19 mouse cellular contexts compared by ENCODE assay signal in genomic region chr5:118944256-118944655, GRCm38 (mm10).
DNase-seq lines count a peak whose midpoint lies in the region; ATAC-seq and TF ChIP-seq lines count a peak whose summit lies in the region.
"Had no signal": no experiment of that assay in that cellular context is flagged by ENCODE, and none has a peak within 500 bp of the region (broad histone marks: within the 10 kb centered on the region; RNA-seq: fewer than 3 reads in every experiment).

No protein-coding gene starts in this region.

- ATAC-seq in forebrain, postnatal 0 days: peak; percentile 32; the same call in 1 of the 2 replicates
- ATAC-seq in forebrain, embryonic 11.5 days (replicated peaks; ENCODE audit: low FRiP score): no peak
- peak; percentile 35; the same call in 1 of the 2 replicates for ATAC-seq in embryonic facial prominence, embryonic 15.5 days (ENCODE audit: insufficient number of reproducible peaks, low FRiP score, low TSS enrichment, low read depth)
- ATAC-seq in limb, embryonic 12.5 days (ENCODE audit: insufficient number of reproducible peaks, insufficient read depth, low FRiP score, low TSS enrichment, low read depth): no peak
- no peak for ATAC-seq in stomach, postnatal 0 days (ENCODE audit: low FRiP score, low TSS enrichment)
- ATAC-seq in hindbrain, embryonic 12.5 days (ENCODE audit: low FRiP score): no peak

- TF ChIP-seq CTCF in forebrain, postnatal 0 days (IDR thresholded peaks at IDR 0.05; ENCODE audit: low read depth): no peak
- TF ChIP-seq CTCF in brain, embryonic 14.5 days (IDR thresholded peaks at IDR 0.05; ENCODE audit: borderline replicate concordance, extremely low read depth, insufficient read depth, insufficient read length): no peak
- no peak for TF ChIP-seq CTCF in stomach, postnatal 0 days (IDR thresholded peaks at IDR 0.05; ENCODE audit: low read depth)

- no peaks in the 10 kb centered on the region for H3K9me3 ChIP-seq in forebrain, postnatal 0 days (ENCODE audit: low read length)
- no peaks in the 10 kb centered on the region for H3K9me3 ChIP-seq in forebrain, embryonic 11.5 days (ENCODE audit: control insufficient read depth, low read length)
- no peaks in the 10 kb centered on the region for H3K9me3 ChIP-seq in embryonic facial prominence, embryonic 15.5 days (replicated peaks)
- no peaks in the 10 kb centered on the region for H3K9me3 ChIP-seq in limb, embryonic 12.5 days
- no peaks in the 10 kb centered on the region for H3K9me3 ChIP-seq in stomach, postnatal 0 days (ENCODE audit: control insufficient read depth, low read length)
- no peaks in the 10 kb centered on the region for H3K9me3 ChIP-seq in hindbrain, embryonic 12.5 days (replicated peaks)
- H3K9me3 ChIP-seq: embryonic facial prominence, embryonic 13.5 days; heart, embryonic 10.5 days; hindbrain, embryonic 15.5 days; neural tube, embryonic 13.5 days had no signal

- no peak for TF ChIP-seq EP300 in stomach, postnatal 0 days (optimal IDR thresholded peaks at IDR 0.05)

- H3K4me3 ChIP-seq in forebrain, postnatal 0 days (ENCODE audit: low read depth, low read length): no peak overlapping the region
- no peak overlapping the region for H3K4me3 ChIP-seq in forebrain, embryonic 11.5 days (ENCODE audit: low read depth, low read length)
- no peak overlapping the region for H3K4me3 ChIP-seq in embryonic facial prominence, embryonic 15.5 days (replicated peaks)
- no peak overlapping the region for H3K4me3 ChIP-seq in limb, embryonic 12.5 days (replicated peaks)
- H3K4me3 ChIP-seq in stomach, postnatal 0 days (ENCODE audit: low read depth, low read length): no peak overlapping the region
- H3K4me3 ChIP-seq in hindbrain, embryonic 12.5 days: no peak overlapping the region
- H3K4me3 ChIP-seq: embryonic facial prominence, embryonic 13.5 days; heart, embryonic 10.5 days; hindbrain, embryonic 15.5 days; neural tube, embryonic 13.5 days had no signal

- H3K27ac ChIP-seq in forebrain, postnatal 0 days (ENCODE audit: low read depth, low read length): no peak overlapping the region
- no peak overlapping the region for H3K27ac ChIP-seq in forebrain, embryonic 11.5 days (ENCODE audit: low read depth, low read length)
- H3K27ac ChIP-seq in embryonic facial prominence, embryonic 15.5 days (replicated peaks): no peak overlapping the region
- no peak overlapping the region for H3K27ac ChIP-seq in limb, embryonic 12.5 days
- H3K27ac ChIP-seq in stomach, postnatal 0 days (replicated peaks): no peak overlapping the region
- H3K27ac ChIP-seq in hindbrain, embryonic 12.5 days: no peak overlapping the region
- H3K27ac ChIP-seq: embryonic facial prominence, embryonic 13.5 days; heart, embryonic 10.5 days; hindbrain, embryonic 15.5 days; liver, embryonic 14.5 days; neural tube, embryonic 13.5 days had no signal

- DNase-seq in forebrain, postnatal 0 days: peak; percentile 41
- no peak for DNase-seq in forebrain, embryonic 11.5 days (ENCODE audit: low spot score)
- peak; percentile 81 for DNase-seq in brain, embryonic 14.5 days (ENCODE audit: low read depth)
- no peak for DNase-seq in stomach, postnatal 0 days (ENCODE audit: low spot score)
- DNase-seq in layer of hippocampus, postnatal 36 days: no peak
- DNase-seq: cerebellum, postnatal 25 days; heart, postnatal 10 days; kidney, adult 2 months; kidney, postnatal 14 days; right cerebral cortex, postnatal 4 days; thymus, postnatal 4 days had no signal

- no peaks in the 10 kb centered on the region; the same call in 1 of the 2 replicates for H3K27me3 ChIP-seq in forebrain, postnatal 0 days (ENCODE audit: insufficient read depth, low read length)
- H3K27me3 ChIP-seq in forebrain, embryonic 11.5 days (ENCODE audit: control insufficient read depth, insufficient read depth, low read length): peaks cover 6% of the 10 kb centered on the region
- no peaks in the 10 kb centered on the region; the same call in 1 of the 2 replicates for H3K27me3 ChIP-seq in embryonic facial prominence, embryonic 15.5 days
- H3K27me3 ChIP-seq in limb, embryonic 12.5 days: peaks cover 71% of the 10 kb centered on the region
- H3K27me3 ChIP-seq in stomach, postnatal 0 days (ENCODE audit: control insufficient read depth, insufficient read depth, low read length): no peaks in the 10 kb centered on the region
- 0 out of 2 replicates have a peak, but pooled peaks cover 3% of the 10 kb centered on the region for H3K27me3 ChIP-seq in hindbrain, embryonic 12.5 days

- H3K4me2 ChIP-seq in forebrain, postnatal 0 days (ENCODE audit: low read depth): no peak overlapping the region
- no peak overlapping the region for H3K4me2 ChIP-seq in forebrain, embryonic 11.5 days (ENCODE audit: low read depth, low read length, severe bottlenecking)
- no peak overlapping the region for H3K4me2 ChIP-seq in embryonic facial prominence, embryonic 15.5 days (replicated peaks)
- peak overlapping the region; percentile 3; the same call in 1 of the 2 replicates for H3K4me2 ChIP-seq in limb, embryonic 12.5 days
- no peak overlapping the region for H3K4me2 ChIP-seq in stomach, postnatal 0 days (replicated peaks; ENCODE audit: low read depth)
- H3K4me2 ChIP-seq in hindbrain, embryonic 12.5 days (replicated peaks): no peak overlapping the region
- H3K4me2 ChIP-seq: embryonic facial prominence, embryonic 13.5 days; hindbrain, embryonic 15.5 days; neural tube, embryonic 13.5 days had no signal

- H3K4me1 ChIP-seq in forebrain, postnatal 0 days (ENCODE audit: insufficient read depth): peaks cover 3% of the 10 kb centered on the region; the same call in 1 of the 2 replicates
- no peaks in the 10 kb centered on the region; the same call in 1 of the 2 replicates for H3K4me1 ChIP-seq in forebrain, embryonic 11.5 days (replicated peaks; ENCODE audit: control insufficient read depth, insufficient read depth, low read length)
- peaks cover 29% of the 10 kb centered on the region for H3K4me1 ChIP-seq in embryonic facial prominence, embryonic 15.5 days
- H3K4me1 ChIP-seq in limb, embryonic 12.5 days (replicated peaks): peaks cover 32% of the 10 kb centered on the region
- no peaks in the 10 kb centered on the region for H3K4me1 ChIP-seq in stomach, postnatal 0 days (replicated peaks; ENCODE audit: control insufficient read depth, insufficient read depth)
- peaks cover 8% of the 10 kb centered on the region for H3K4me1 ChIP-seq in hindbrain, embryonic 12.5 days

- no peak for TF ChIP-seq POLR2A in brain, embryonic 14.5 days (IDR thresholded peaks at IDR 0.05; ENCODE audit: borderline replicate concordance, extremely low read depth, insufficient read depth, insufficient read length, poor library complexity, severe bottlenecking)

- 13% methylated on average over 7 of the region's 7 CpGs for WGBS in forebrain, postnatal 0 days
- WGBS in forebrain, embryonic 11.5 days: 8% methylated on average over 7 of the region's 7 CpGs
- 27% methylated on average over 7 of the region's 7 CpGs for WGBS in embryonic facial prominence, embryonic 15.5 days
- WGBS in limb, embryonic 12.5 days: 8% methylated on average over 7 of the region's 7 CpGs
- WGBS in stomach, postnatal 0 days: 43% methylated on average over 7 of the region's 7 CpGs
- 43% methylated on average over 7 of the region's 7 CpGs for WGBS in hindbrain, embryonic 12.5 days

- H3K36me3 ChIP-seq in forebrain, postnatal 0 days (ENCODE audit: insufficient read depth): no peaks in the 10 kb centered on the region
- no peaks in the 10 kb centered on the region for H3K36me3 ChIP-seq in forebrain, embryonic 11.5 days (ENCODE audit: control insufficient read depth, insufficient read depth, low read length)
- H3K36me3 ChIP-seq in embryonic facial prominence, embryonic 15.5 days: no peaks in the 10 kb centered on the region
- H3K36me3 ChIP-seq in limb, embryonic 12.5 days: no peaks in the 10 kb centered on the region
- H3K36me3 ChIP-seq in stomach, postnatal 0 days (ENCODE audit: control insufficient read depth, insufficient read depth, low read length): no peaks in the 10 kb centered on the region
- no peaks in the 10 kb centered on the region for H3K36me3 ChIP-seq in hindbrain, embryonic 12.5 days
- H3K36me3 ChIP-seq: embryonic facial prominence, embryonic 13.5 days; heart, embryonic 10.5 days; hindbrain, embryonic 15.5 days; neural tube, embryonic 13.5 days had no signal

- no peak overlapping the region for H3K9ac ChIP-seq in forebrain, postnatal 0 days
- H3K9ac ChIP-seq in forebrain, embryonic 11.5 days (ENCODE audit: low read length): no peak overlapping the region
- H3K9ac ChIP-seq in embryonic facial prominence, embryonic 15.5 days: no peak overlapping the region
- H3K9ac ChIP-seq in limb, embryonic 12.5 days (replicated peaks): no peak overlapping the region
- no peak overlapping the region for H3K9ac ChIP-seq in stomach, postnatal 0 days (ENCODE audit: low read length)
- no peak overlapping the region for H3K9ac ChIP-seq in hindbrain, embryonic 12.5 days
- H3K9ac ChIP-seq: embryonic facial prominence, embryonic 13.5 days; hindbrain, embryonic 15.5 days; liver, embryonic 14.5 days; neural tube, embryonic 13.5 days had no signal

Comparison
In these comparisons a context has a peak if more than half of its experiments do, and no peak if none do; other contexts are left out.
1. ATAC-seq: peak in forebrain, postnatal 0 days (single experiment) and embryonic facial prominence, embryonic 15.5 days (single experiment); none in forebrain, embryonic 11.5 days (single experiment), limb, embryonic 12.5 days (single experiment), stomach, postnatal 0 days (single experiment) and hindbrain, embryonic 12.5 days (single experiment).
2. DNase-seq: peak in forebrain, postnatal 0 days (single experiment) and brain, embryonic 14.5 days (single experiment); none in forebrain, embryonic 11.5 days (single experiment), stomach, postnatal 0 days (single experiment) and layer of hippocampus, postnatal 36 days (0 of 2).